Mouse (Mus musculus): ENCODE measurements around the gene Eno3. TPM values are rescaled to one million over a fixed set of nuclear protein-coding genes. Genes with fewer than 3 reads are reported as not detected.

Gene Eno3
- total RNA-seq, 2 experiments from 2014 or later: 8.3 to 8.6 TPM

DNA sequence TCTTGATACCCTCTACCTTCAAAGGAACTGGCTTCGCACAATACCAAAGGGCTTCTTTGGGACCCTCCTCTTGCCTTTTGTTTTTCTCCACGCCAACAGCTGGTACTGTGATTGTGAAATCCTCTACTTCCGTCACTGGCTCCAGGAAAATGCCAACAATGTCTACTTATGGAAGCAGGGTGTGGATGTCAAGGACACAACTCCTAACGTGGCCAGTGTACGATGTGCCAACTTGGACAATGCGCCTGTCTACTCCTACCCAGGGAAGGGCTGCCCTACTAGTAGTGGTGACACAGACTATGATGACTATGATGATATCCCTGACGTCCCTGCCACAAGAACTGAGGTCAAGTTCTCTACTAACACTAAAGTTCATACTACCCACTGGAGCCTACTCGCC, 17.0 kb upstream of the Eno3 start:
- intact Hi-C loops (cut with DNase I): loop anchor here (10.0 kb wide), 1 partner anchor 205 kb away; the partner anchor contains the start of gene Arrb2
- DNase-seq (ENCODE audit: low spot score in 2 of 2): no peak

DNA sequence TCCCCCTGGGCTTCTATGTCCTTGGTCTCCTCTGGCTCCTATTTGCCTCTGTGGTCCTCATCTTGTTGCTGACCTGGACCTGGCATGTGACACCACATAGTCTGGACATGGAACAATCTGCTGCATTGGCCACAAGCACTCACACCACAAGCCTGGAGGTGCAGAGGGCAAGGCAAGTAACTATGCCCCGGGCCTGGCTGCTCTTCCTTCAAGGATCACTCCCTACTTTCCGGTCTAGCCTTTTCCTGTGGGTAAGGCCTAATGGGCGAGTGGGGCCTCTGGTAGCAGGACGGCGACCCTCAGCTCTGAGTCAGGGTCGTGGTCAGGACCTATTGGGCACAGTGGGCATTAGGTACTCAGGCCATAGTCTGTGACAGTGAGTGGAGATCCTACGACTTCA, 15.8 kb upstream of the Eno3 start:
- no peak for DNase-seq (ENCODE audit: low spot score in 2 of 2)
- intact Hi-C loops (cut with DNase I): loop anchor here (10.0 kb wide), 1 partner anchor 206 kb away; the partner anchor contains the start of gene Arrb2

DNA sequence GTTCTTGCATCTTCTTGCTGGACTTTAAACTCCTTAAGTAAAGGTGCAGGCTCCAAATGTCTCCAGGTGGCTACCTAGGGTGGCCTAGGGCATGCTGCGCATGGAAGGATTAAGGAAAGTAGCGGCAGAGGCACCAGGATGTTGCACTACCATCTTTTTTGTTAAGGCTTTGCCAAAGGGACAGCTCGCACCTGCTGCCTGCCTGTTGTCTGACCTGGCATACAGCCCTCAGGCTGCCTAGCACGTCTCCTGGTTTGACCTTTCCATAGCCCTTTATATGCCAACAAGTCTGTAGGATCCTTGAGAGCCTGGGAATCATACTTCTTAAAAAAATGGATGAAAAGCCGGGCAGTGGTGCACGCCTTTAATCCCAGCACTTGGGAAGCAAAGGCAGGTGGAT, 14.0 kb upstream of the Eno3 start:
- no peak for DNase-seq (ENCODE audit: low spot score in 2 of 2)
- intact Hi-C loops (cut with DNase I): loop anchor here (10.0 kb wide), 1 partner anchor 208 kb away; the partner anchor contains the start of gene Arrb2

DNA sequence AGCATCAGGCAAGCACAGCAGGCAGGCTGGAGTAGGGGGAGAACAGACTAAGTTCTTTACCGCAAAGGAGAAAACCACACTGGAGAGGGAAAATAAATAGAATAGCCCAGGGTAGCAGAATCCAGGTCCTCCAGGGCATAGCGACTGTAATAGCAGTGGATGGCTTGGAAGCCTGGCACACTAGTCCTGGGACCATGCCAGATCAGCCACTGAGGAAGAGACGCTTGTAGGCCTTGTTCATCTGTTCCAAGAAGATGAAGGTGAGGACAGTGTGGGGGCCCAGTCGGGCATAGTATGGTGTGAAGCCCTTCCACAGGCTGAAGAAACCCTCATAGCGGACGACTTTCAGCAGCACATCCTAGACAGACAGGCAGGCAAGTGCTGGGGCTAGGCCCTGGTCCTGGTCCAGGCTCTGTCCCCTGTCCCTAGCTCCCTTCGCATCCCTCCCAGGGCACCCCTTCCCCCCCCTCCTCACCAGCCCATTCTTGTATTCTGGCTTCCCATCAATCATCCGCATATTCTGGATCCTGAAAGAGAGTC, 12.4 kb upstream of the Eno3 start:
- DNase-seq (ENCODE audit: low spot score in 2 of 2): no peak
- intact Hi-C loops (cut with DNase I): loop anchor here (10.0 kb wide), 1 partner anchor 210 kb away; the partner anchor contains the start of gene Arrb2

DNA sequence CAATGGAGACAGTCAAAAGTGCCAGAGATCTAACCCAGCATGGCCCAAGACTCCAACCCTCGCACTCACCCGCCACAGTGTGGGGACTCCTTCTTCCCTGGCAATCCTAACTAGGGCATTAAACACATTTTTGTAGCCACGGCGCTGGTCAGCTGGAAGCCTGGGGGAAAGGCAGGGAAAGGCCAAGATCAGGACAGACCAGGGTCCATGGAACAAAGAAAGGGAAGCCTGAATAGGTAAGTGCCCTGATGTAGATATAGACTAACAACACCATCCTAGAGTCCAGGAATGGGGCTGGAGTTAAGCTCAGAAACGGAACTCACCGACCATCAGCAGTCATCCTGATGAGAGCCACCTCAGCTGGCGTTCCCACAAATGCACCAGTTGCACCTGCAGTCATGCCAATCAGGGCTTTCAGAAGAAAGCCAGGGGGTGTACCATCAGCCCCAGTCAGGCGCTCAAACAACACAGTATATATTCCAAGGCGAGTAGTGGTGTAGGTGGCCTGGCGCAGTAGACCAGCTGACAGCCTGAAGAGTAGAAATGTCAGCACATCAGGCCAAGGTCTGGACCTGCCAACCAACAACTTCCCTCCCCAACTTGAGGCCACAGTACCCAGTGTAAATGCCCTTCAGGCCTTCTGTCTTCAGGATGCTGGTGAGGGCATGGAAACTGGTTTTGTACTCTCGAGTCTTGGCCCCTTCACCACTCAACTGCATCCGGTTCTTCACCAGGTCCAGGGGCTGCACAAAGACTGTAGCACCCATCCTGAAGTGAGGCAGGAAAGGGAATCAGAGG, 11.3 kb upstream of the Eno3 start:
- DNase-seq (ENCODE audit: low spot score in 2 of 2): no peak
- intact Hi-C loops (cut with DNase I): loop anchor here (10.0 kb wide), 1 partner anchor 211 kb away; the partner anchor contains the start of gene Arrb2

DNA sequence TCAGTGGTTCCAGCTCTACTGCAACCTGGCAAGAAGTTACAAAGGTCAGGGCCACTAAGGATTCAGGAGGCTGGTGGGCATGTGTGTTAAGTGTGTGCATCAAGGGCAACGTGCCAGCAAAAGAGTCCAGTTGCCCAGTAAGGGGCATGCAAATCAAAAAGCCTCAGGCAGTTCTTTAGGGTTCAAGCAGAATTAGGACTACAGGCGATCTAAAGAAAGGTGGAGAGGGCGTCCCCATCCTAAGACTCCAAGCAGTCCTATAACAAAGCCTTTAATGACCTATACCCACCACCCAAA, 10.8 kb upstream of the Eno3 start:
- no peak for DNase-seq (ENCODE audit: low spot score in 2 of 2)
- intact Hi-C loops (cut with DNase I): loop anchor here (10.0 kb wide), 1 partner anchor 211 kb away; the partner anchor contains the start of gene Arrb2

DNA sequence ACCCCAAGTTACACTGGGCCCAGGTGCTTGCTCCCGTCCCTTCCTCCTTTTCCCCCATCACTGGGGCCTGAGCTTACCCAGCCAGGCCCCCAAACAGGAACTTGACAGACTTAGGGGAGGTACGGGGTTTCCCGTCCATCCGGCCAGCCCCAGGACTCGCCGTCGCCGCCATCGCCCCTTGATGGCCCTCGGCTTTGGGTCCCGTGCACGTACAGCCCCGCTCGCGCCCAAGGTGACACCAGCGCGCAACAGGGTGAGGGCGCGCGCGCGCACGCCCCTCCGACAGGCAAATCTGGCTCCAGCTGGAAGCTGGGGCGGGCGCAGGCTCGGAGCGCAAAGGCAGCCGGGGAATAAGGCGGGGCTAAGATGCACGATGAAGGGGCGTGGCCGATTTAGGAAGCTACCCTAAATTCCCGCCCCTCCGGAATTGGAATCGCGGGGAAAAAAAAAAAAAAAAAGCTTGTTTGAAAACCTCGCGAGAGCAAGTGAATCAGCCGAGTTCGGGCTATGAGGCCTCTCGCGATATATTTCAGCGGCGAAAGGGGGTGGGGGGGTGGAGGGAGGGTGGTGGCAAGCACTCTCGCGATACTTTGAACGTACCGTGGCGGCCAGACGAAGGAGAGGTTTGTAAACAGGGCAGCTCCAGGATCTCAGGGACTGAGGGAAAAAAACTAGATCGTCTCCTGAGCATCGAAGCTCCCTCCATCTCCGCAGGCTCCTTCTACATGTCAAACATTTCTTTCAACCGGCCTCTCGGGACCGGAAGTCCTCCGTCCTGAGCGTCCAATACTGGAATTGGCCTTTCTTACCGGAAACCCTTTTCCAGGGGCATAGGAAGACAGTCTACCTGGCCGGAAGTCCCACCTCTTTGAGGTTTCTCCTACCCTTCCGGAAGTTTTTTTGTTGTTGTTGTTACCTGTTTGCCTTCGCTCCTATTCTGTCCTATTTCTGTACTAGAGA, 10.0 kb upstream of the Eno3 start, which contains the start of the genes Rnf167 and Slc25a11:
Rnf167 (plus strand) TSS at position 545 of the 960 bp plus-strand sequence.
Slc25a11 (minus strand) TSS at position 789 of the 960 bp plus-strand sequence.
- DNase-seq (ENCODE audit: low spot score in 2 of 2): peak; percentile 97 to 99
- intact Hi-C loops (cut with DNase I): loop anchor here (10.0 kb wide), 1 partner anchor 212 kb away; the partner anchor contains the start of gene Arrb2

DNA sequence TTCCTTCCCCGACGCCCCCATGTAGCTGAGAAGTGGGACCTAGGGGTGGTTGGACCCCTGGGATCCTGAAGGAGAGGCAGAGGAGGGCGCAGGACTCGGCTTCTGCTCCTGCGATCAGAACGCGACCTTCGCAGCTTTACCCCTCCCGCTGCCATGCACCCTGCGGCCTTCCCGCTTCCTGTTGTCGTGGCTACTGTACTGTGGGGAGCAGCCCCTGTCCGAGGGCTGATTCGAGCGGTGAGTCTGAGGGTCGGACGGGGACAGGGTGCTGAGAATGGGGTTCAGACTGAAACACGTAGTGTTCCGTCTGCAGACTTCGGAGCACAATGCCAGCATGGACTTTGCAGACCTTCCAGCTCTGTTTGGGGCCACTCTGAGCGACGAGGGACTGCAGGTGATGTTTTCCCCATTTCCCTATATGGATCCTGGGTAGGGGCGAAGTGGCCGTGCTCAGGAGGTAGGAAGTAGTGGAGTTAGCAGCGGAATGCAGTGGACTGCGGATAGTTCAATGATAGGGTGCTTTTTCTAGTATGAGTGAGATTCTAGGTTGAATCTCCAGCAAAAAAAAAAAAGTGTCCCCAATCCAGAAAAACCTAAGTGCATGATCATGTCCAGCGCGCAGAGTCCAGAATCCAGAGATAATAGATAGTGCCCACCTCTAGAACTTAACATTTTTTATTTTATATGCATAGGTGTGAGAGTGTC, 9.1 kb upstream of the Eno3 start:
- DNase-seq (ENCODE audit: low spot score in 2 of 2): no peak
- intact Hi-C loops (cut with DNase I): loop anchor here (10.0 kb wide), 1 partner anchor 213 kb away; the partner anchor contains the start of gene Arrb2

DNA sequence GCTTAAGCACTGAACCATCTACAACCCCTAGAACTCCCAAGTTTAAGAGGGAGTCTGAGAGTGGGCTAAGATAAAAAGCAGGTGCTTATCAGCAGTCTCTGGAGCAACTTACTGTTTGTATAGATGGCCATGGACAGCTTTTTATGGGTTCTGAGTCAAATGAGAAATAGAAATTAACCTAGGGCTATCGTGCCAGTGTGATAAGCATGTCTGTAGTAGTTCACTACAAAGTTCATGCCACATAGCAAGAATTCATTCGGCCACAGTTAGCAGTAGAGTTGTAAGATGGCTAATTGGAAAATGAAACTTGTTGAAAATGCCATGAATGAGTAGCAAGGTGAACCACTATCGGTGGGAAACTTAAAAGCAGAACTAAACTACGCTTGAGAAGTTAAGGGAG, 8.5 kb upstream of the Eno3 start:
- DNase-seq (ENCODE audit: low spot score in 2 of 2): no peak
- intact Hi-C loops (cut with DNase I): loop anchor here (10.0 kb wide), 1 partner anchor 214 kb away; the partner anchor contains the start of gene Arrb2

DNA sequence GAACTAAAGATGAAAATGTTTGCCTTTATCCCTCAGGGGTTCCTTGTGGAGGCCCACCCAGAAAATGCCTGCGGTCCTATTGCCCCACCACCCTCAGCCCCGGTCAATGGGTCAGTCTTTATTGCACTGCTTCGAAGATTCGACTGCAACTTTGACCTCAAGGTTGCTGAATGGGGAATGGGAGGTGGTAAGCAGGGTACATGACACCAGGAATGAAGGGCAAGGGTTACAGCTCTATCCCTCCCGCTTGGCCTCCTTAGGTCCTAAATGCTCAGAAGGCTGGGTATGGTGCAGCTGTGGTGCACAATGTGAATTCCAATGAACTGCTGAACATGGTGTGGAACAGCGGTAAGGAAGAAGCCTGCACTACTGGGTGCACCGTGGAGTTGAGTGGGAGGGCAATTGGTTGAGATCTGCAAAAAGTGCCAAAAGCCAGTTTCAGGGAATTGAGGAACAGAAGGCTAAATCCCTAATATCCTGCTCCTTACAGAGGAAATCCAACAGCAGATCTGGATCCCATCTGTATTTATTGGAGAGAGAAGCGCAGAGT, 7.7 kb upstream of the Eno3 start:
- no peak for DNase-seq (ENCODE audit: low spot score in 2 of 2)
- intact Hi-C loops (cut with DNase I): loop anchor here (10.0 kb wide), 1 partner anchor 214 kb away; the partner anchor contains the start of gene Arrb2

DNA sequence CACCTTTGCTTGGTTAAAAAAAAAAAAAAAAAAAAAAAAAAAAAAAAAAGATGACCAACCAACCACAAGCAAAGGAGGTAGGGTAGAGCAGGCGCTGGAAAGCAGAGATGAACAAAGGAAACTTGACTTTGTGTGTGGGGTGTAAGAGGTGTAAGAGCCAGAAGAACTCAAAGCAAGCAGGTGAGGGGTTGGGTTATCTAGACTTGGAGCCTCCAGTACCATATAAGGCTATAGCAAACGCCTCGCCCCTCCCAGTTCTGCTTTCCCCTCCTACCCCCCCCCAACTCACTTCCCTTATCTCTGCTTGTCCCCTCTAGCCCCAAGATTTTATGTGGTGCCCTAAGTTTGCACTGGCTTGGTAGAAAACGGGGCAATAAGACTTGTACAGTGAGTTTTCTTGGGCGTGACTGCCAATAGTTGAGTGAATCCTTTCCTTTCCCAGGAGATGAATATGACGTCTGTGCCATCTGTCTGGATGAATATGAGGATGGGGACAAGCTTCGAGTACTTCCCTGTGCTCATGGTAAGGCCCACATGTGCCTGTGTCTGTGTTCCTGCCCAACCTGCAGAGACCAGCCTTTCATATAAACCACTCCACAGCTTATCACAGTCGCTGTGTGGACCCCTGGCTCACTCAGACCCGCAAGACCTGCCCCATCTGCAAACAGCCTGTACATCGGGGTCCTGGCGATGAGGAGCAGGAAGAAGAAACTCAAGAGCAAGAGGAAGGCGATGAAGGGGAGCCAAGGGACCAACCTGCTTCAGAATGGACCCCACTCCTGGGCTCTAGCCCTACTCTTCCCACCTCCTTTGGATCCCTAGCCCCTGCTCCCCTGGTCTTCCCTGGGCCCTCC, 6.5 kb upstream of the Eno3 start:
- intact Hi-C loops (cut with DNase I): no loop called here
- no peak for DNase-seq (ENCODE audit: low spot score in 2 of 2)

DNA sequence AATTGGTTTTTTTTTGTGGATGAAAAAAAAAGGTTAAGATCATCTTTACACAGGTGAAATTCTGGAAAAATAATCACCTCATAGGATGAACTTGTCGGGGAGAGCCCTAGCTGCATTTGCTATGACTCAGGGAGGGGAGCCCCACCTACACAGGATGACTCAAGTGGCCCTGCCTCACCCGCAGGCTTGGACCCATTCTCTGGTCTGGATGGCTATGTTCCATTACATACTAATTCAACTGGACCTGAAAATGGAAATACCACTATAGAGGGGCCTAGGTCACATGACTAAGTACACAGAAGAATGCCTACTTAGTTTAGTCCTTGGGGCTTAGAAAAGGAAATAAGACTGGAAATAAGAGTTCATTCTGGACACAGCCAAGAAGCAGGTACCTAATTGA, 5.6 kb upstream of the Eno3 start:
- intact Hi-C loops (cut with DNase I): no loop called here
- DNase-seq (ENCODE audit: low spot score in 2 of 2): no peak

DNA sequence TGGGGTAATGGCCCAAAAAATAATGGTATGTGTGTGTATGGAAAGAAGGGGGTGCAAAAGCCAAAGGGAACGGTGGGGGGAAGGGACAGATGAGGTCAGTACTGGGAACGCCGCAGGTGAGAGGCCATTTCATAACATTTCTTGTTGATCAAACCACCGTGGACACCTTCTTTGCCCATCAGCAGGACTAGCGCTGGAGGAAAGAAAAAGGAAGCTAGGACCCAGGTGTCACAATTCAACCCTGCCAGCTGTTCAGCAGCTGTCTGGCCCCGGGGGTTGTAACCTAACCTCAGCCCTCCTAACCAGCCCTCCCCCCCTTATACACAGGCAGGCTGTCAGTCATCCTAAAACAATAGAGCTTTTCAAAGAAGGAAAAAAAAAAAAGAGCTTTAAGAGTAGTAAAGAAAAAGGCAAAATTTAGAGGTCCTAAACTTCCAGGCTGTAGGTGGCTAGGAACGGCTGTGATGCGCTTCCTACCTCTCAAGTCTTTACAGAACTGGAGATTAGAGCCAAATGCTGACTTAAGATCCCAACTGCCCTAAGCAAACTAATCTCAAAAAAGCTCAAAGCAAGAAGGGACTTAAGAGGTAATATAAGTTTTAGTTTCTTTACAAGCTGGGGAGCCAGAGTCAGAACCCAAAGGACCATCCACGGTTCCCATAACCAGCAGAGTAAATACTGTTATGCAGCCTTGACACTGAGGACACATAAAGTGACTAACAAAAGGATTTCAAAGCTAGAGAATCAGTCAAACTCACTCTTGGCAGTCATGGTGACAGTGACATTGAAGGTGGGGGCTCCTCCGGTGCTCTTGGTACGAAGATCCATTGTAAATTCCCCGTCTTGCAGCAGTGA, 4.7 kb upstream of the Eno3 start:
- intact Hi-C loops (cut with DNase I): no loop called here
- DNase-seq (ENCODE audit: low spot score in 2 of 2): no peak

DNA sequence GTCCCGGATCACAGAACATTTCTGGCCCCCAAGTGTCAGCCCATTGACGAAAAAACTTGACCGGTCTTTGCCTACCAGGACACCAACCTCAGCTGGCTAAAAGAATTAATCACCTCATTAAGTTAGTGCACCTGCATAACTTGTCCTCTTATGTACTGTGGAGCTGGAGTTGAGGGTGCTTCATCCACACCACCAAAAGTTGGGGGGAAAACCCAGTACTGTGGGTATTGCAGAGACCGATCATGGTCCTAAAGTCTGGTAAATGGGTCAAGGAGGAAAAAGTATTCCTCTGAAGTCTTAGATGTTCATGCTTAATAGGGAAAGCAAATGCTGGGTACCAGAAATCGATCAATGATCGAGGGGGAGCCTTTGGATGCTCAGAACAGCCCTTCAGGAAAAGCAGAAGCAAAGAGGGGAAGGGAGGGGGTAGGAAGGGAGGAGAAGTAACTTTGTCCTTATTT, 4.1 kb upstream of the Eno3 start:
- intact Hi-C loops (cut with DNase I): no loop called here
- no peak for DNase-seq (ENCODE audit: low spot score in 2 of 2)

DNA sequence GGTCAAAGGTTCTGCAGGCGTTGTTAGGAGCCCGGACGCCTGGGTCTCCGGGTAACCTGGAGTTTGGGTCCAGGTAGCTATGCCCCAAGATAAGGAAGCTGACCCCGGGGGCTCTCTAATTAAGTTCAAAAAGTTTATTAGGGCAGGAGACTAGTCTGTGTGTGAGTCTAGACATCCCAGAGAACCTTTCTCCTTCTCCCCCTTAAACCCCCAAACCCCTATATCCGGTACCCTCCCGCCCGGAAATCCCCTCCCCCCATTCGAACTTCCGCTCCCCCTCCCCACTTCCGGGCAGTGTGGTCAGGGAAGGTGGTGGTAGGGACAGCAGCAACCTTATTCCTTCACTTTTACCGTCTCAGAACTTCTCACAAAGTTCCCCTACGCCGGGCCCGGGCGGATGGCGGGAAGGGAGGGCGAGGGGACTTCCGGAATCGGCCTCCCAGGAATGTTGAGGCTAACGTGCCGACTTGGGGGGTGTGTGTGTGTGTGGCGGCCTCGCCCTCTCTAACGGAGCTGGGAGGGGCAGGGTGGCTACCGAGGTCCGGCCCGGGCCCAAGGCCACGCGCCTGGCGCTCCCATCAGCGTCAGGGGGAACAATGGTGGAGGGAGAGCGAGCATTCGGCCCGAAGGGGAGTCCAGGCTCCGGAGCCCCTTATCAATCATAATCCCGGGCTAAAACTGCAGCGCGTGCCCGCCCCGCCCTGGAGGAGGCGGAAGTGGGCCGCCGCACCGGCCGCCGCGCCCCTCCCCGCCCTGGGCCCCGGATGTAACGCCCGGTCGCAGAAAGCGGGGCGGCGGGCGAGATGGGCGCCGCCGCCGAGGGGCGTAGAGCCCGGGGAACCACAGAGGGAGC, 3.4 kb upstream of the Eno3 start:
- DNase-seq (ENCODE audit: low spot score in 2 of 2): peak in 1 of 2 experiments; percentile 45
- intact Hi-C loops (cut with DNase I): loop anchor here (2.0 kb wide), 1 partner anchor 15 kb away; the partner anchor contains the start of gene Spag7

Measured in left cerebral cortex, postnatal 14 days (tissue).